Mouse (Mus musculus) stomach, postnatal 0 days (tissue): Measurements from ENCODE around the gene E130311K13Rik. TPM values are rescaled to one million over a fixed set of nuclear protein-coding genes. Genes with fewer than 3 reads are reported as not detected.

Source experiments
- ATAC-seq: fragments of 200-750 bp; cut with Nextera tagmentation; 2 replicates; pipeline ENCODE4 v1.8.0; 2017; ENCODE audit not compliant: low FRiP score, low TSS enrichment
- DNase-seq: peaks from one replicate; pipeline ENCODE4 v3.0.0-alpha.2; 2016; ENCODE audit warnings: low spot score
- H3K27ac ChIP-seq: fragments of 300-500 bp; sonication (generic); replicated peaks from 2 replicates; pipeline ENCODE4 v1.5.1; 2014; ENCODE audit warnings: mild to moderate bottlenecking, control low read depth
- H3K27me3 ChIP-seq: fragments of 300-500 bp; sonication (generic); 2 replicates; pipeline ENCODE4 v1.6.1; 2014; ENCODE audit warnings: low read length; ENCODE audit not compliant: control insufficient read depth, insufficient read depth
- H3K36me3 ChIP-seq: fragments of 300-500 bp; sonication (generic); 2 replicates; pipeline ENCODE4 v1.6.1; 2014; ENCODE audit warnings: low read length, mixed read lengths; ENCODE audit not compliant: control insufficient read depth, insufficient read depth
- H3K4me1 ChIP-seq: fragments of 300-500 bp; sonication (generic); replicated peaks from 2 replicates; pipeline ENCODE4 v1.6.1; 2014; ENCODE audit warnings: antibody characterized with exemption; ENCODE audit not compliant: control insufficient read depth, insufficient read depth
- H3K4me2 ChIP-seq: fragments of 300-500 bp; sonication (generic); replicated peaks from 2 replicates; pipeline ENCODE4 v1.6.1; 2014; ENCODE audit warnings: low read depth, mild to moderate bottlenecking, control low read depth, moderate library complexity
- H3K4me3 ChIP-seq: fragments of 300-500 bp; sonication (generic); 2 replicates; pipeline ENCODE4 v1.5.1; 2014; ENCODE audit warnings: low read depth, low read length, control low read depth
- H3K9ac ChIP-seq: fragments of 300-500 bp; sonication (generic); 2 replicates; pipeline ENCODE4 v1.6.1; 2014; ENCODE audit warnings: mild to moderate bottlenecking, low read length, control low read depth, mixed read lengths
- H3K9me3 ChIP-seq: fragments of 300-500 bp; sonication (generic); 2 replicates; pipeline ENCODE4 v1.6.1; 2016; ENCODE audit warnings: low read length; ENCODE audit not compliant: control insufficient read depth
- CTCF ChIP-seq: IDR thresholded peaks from 2 replicates; pipeline ENCODE4 v1.5.1; 2016; ENCODE audit warnings: antibody characterized with exemption, low read depth, mild to moderate bottlenecking, moderate library complexity
- EP300 ChIP-seq: optimal IDR thresholded peaks from 2 replicates; pipeline ENCODE3; 2016; ENCODE audit warnings: antibody characterized with exemption
- WGBS: fragments of 180-500 bp; shearing (Covaris S2); extraction: QIAGEN DNeasy Blood & Tissue Kit; methylation state at CpG from one replicate; pipeline ENCODE4 v1.1.7; 2014; 5-methylcytosine and 5-hydroxymethylcytosine counted together
- polyA plus RNA-seq: library from polyadenylated mRNA; unstranded; fragments of >200 nt; fragmentation: Nextera tagmentation; extraction: Ambion mirVana; gene quantifications from 2 replicates; pipeline ENCODE4 v1.2.1, GENCODE M21; 2015

The E130311K13Rik gene
- polyA plus RNA-seq, 1 experiment from 2014 or later: 6.9 TPM

DNA sequence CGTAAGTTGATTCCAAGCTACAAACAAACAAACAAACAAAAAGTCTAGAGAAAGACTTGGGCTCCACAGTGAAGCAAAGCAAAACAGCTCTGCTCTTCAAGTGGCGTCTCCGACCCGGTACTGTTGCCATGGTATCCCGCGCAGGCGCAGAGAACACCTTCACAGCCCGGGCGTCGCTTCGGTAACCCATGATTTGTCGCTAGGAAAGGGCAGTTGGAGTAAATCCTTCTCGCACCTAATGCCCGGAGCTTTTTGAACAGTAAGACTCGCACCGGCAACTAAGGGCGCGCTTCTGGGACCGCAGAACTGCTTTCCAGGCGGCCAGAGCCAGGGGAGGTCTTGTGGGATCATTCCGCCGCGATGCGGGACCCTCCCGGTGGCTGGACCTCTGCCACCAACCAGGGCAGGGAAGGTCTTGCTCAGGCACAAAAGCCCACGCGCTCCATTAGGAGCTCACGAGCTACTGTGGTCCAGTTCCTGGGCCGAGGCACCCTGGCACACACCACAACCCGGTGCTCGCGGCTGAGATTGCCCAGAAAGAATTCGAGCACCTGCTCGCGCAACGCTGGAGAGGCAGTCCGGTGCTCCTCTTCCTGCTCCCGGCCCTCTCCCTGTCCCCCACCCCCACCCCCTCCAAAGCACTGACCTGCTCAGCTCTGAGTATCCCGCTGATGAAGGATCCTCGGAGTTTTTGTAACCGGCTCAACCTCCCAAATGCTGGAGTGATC, 30.5 kb downstream of the E130311K13Rik start:
- peak overlapping the region; percentile 99 for H3K4me2 ChIP-seq
- H3K9me3 ChIP-seq: no peaks in the 10 kb centered on the region
- H3K4me3 ChIP-seq: peak overlapping the region; percentile 54
- ATAC-seq (peak; percentile 86), DNase-seq (peak; percentile 87)
- no peaks in the 10 kb centered on the region for H3K36me3 ChIP-seq
- no peaks in the 10 kb centered on the region for H3K4me1 ChIP-seq
- H3K27me3 ChIP-seq: no peaks in the 10 kb centered on the region
- WGBS: under 1% methylated on average over 41 of the region's 41 CpGs
- H3K9ac ChIP-seq: peak overlapping the region; percentile 65
- H3K27ac ChIP-seq: peak overlapping the region; percentile 70
- TF ChIP-seq EP300: no peak

- DNase-seq: no peak
- Histone ChIP-seq H3K9me3 (no peaks in the 10 kb centered on the region), H3K9ac (no peak overlapping the region), H3K4me2 (no peak overlapping the region), H3K36me3 (no peaks in the 10 kb centered on the region), H3K27ac (no peak overlapping the region), H3K27me3 (no peaks in the 10 kb centered on the region), H3K4me3 (no peak overlapping the region), H3K4me1 (no peaks in the 10 kb centered on the region)
- 25% methylated on average over 1 of the region's 1 CpGs for whole genome bisulfite sequencing
- TF ChIP-seq EP300 (no peak), CTCF (no peak)
- no peak for ATAC-seq
Measured at GRCm38 (mm10) chr3:63897177-63897576, 32.1 kb downstream of the E130311K13Rik start.

DNA sequence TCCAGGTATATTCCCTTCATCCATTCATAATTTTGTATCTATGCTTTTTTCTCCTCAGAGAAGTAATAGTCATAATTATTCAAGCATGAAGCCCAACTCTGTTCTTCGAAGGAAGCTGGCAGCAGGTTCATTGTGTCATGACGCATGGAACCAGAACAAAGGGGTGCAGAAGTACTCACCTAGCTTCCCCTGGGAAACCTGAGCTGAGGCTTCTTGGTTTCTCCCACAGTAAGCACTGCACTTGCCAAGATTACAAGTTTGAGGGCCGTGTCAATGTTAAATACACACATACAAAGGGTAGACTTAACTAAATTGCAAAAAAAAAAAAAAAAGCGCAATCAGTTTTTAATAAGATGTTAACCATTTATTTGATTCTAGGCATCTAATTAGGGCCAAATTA, 33.0 kb downstream of the E130311K13Rik start:
- H3K4me1 ChIP-seq: no peaks in the 10 kb centered on the region
- H3K27ac ChIP-seq: no peak overlapping the region
- WGBS: 73% methylated on average over 4 of the region's 4 CpGs
- no peak for TF ChIP-seq EP300
- no peak for TF ChIP-seq CTCF
- ATAC-seq: no peak
- no peaks in the 10 kb centered on the region for H3K27me3 ChIP-seq
- no peak overlapping the region for H3K4me3 ChIP-seq
- H3K9ac ChIP-seq: no peak overlapping the region
- H3K9me3 ChIP-seq: no peaks in the 10 kb centered on the region
- H3K4me2 ChIP-seq: no peak overlapping the region
- H3K36me3 ChIP-seq: no peaks in the 10 kb centered on the region
- no peak for DNase-seq

DNA sequence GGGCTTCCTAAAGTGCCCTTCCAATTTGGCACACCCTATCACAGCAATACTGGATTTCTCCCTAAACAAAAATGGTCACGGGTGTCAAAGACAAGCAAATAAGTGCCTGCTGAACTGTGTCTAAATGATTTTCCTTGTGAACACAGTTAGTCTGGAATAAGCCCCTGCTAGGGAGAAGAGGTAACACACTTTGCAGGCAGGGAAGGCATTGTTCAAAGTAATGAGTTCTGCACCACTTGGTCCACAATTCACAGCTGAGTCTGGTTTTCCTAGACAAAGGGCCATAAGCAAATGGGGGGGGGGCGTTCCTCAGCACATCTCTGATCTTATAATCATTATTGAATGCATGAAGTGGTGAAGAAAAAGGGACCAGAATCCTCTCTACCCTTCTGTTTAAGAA, 33.5 kb downstream of the E130311K13Rik start:
- H3K27ac ChIP-seq: no peak overlapping the region
- H3K9me3 ChIP-seq: no peaks in the 10 kb centered on the region
- ATAC-seq (no peak), DNase-seq (no peak)
- no peaks in the 10 kb centered on the region for H3K36me3 ChIP-seq
- no peaks in the 10 kb centered on the region for H3K27me3 ChIP-seq
- H3K9ac ChIP-seq: no peak overlapping the region
- no peak for TF ChIP-seq CTCF
- no peak for TF ChIP-seq EP300
- no peaks in the 10 kb centered on the region for H3K4me1 ChIP-seq
- H3K4me3 ChIP-seq: no peak overlapping the region
- no peak overlapping the region for H3K4me2 ChIP-seq
- WGBS: 54% methylated on average over 2 of the region's 2 CpGs

DNA sequence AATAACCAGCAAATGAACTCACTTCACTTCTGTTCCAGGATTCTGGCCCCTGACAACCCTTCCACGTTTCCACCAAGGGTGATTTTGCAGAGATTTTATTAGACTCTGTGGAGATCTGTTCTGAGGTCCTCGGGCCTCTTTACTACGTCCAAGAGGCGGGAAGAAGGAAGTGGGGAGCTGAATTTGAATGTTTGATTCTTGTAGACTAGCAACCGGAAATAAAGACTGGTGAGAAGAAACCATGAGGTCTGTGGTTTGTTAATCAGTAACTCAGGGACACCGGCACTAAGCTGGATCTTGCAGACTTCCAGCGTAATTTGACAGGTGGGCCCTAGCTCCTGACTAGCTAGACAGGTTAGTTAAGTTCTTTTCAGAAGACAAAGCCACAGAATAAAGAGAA, 35.6 kb downstream of the E130311K13Rik start:
- H3K4me2 ChIP-seq: peak overlapping the region; percentile 15
- DNase-seq (peak; percentile 47), ATAC-seq (peak; percentile 92)
- H3K9ac ChIP-seq: 0 out of 2 replicates have a peak overlapping the region, but pooled peaks have one; percentile 28
- no peaks in the 10 kb centered on the region for H3K27me3 ChIP-seq
- no peaks in the 10 kb centered on the region for H3K36me3 ChIP-seq
- no peaks in the 10 kb centered on the region for H3K4me1 ChIP-seq
- H3K4me3 ChIP-seq: peak overlapping the region; percentile 31
- WGBS: 50% methylated on average over 7 of the region's 7 CpGs
- H3K27ac ChIP-seq: peak overlapping the region; percentile 70
- TF ChIP-seq CTCF (no peak), EP300 (no peak)
- no peaks in the 10 kb centered on the region for H3K9me3 ChIP-seq

GRCm38 (mm10) chr3:63892154-63892553, 37.1 kb downstream of the E130311K13Rik start:
- TF ChIP-seq EP300 (no peak), CTCF (no peak)
- 23% methylated on average over 3 of the region's 3 CpGs for WGBS
- no peaks in the 10 kb centered on the region for H3K4me1 ChIP-seq
- H3K36me3 ChIP-seq: no peaks in the 10 kb centered on the region
- H3K4me2 ChIP-seq: no peak overlapping the region
- no peak for ATAC-seq
- no peaks in the 10 kb centered on the region for H3K9me3 ChIP-seq
- H3K4me3 ChIP-seq: no peak overlapping the region
- no peak for DNase-seq
- H3K27me3 ChIP-seq: no peaks in the 10 kb centered on the region
- no peak overlapping the region for H3K9ac ChIP-seq
- no peak overlapping the region for H3K27ac ChIP-seq
